Mouse (Mus musculus) kidney, adult 2 months (tissue): Measurements from ENCODE around the gene Hcn2.

Experiments used
- CTCF ChIP-seq: fragments of 200-500 bp; conservative IDR thresholded peaks from 2 replicates; pipeline ENCODE4 v1.5.1; 2011; ENCODE audit warnings: low read depth, mild to moderate bottlenecking, control low read depth, low read length, moderate library complexity, mixed read lengths; ENCODE audit not compliant: insufficient read depth, insufficient read length
- POLR2A ChIP-seq: fragments of 200-500 bp; IDR thresholded peaks from one replicate; pipeline ENCODE4 v1.6.1; 2011; ENCODE audit warnings: low read depth, low read length, control low read depth

GRCm38 (mm10) chr10:79694379-79694655 is 22.1 kb upstream of the Hcn2 start:
- TF ChIP-seq POLR2A (no peak), CTCF (no peak)
